Mouse (Mus musculus) adrenal gland, adult 8-10 months (tissue): Measurements from ENCODE around the gene Specc1. TPM values are rescaled to one million over a fixed set of nuclear protein-coding genes. Genes with fewer than 3 reads are reported as not detected.
A peak's percentile ranks its signal among the peaks of the same experiment; 100 is the strongest.

Experiments used
- DNase-seq: peaks from one replicate; pipeline ENCODE4 v3.0.0; 2022
- total RNA-seq, 4 experiments: library from RNA; stranded (reverse); gene quantifications; 2 replicates each; pipeline ENCODE4 v1.2.4; 2022

The Specc1 gene
- total RNA-seq, 4 experiments from 2014 or later: 5.7 to 8.3 (median 7.3) TPM

- DNase-seq: no peak
These were observed 94.1 kb downstream of the Specc1 start for GRCm38 (mm10) chr11:62050356-62051330.

GRCm38 (mm10) chr11:62051487-62051886 is 94.9 kb downstream of the Specc1 start:
- no peak for DNase-seq

- DNase-seq: no peak
These were observed 97.4 kb downstream of the Specc1 start for GRCm38 (mm10) chr11:62053928-62054327.

- no peak for DNase-seq
These were observed 108.0 kb downstream of the Specc1 start for GRCm38 (mm10) chr11:62064565-62064964.

- DNase-seq: no peak
These were observed 109.1 kb downstream of the Specc1 start for GRCm38 (mm10) chr11:62065655-62066054.

- no peak for DNase-seq
These were observed 113.0 kb downstream of the Specc1 start for GRCm38 (mm10) chr11:62069554-62069953.

- DNase-seq: no peak
These were observed 113.6 kb downstream of the Specc1 start for GRCm38 (mm10) chr11:62070206-62070605.

- DNase-seq: no peak
These were observed 115.8 kb downstream of the Specc1 start for GRCm38 (mm10) chr11:62072406-62072805.

- peak; percentile 26 for DNase-seq
These were observed 117.1 kb downstream of the Specc1 start for GRCm38 (mm10) chr11:62073575-62074140.

- no peak for DNase-seq
These were observed 118.0 kb downstream of the Specc1 start for GRCm38 (mm10) chr11:62074578-62074977.

- no peak for DNase-seq
These were observed 118.5 kb downstream of the Specc1 start for GRCm38 (mm10) chr11:62075071-62075470.

GRCm38 (mm10) chr11:62075551-62075950 is 119.0 kb downstream of the Specc1 start:
- no peak for DNase-seq

GRCm38 (mm10) chr11:62076345-62077156 is 120.0 kb downstream of the Specc1 start:
- peak; percentile 99 for DNase-seq

- peak; percentile 9 for DNase-seq
These were observed 120.7 kb downstream of the Specc1 start for GRCm38 (mm10) chr11:62077157-62077865.

- no peak for DNase-seq
These were observed 121.8 kb downstream of the Specc1 start for GRCm38 (mm10) chr11:62078371-62078770.

- DNase-seq: no peak
These were observed 122.7 kb downstream of the Specc1 start for GRCm38 (mm10) chr11:62079100-62079857.

- DNase-seq: no peak
These were observed 123.9 kb downstream of the Specc1 start for GRCm38 (mm10) chr11:62080476-62080875.

- no peak for DNase-seq
These were observed 130.1 kb downstream of the Specc1 start for GRCm38 (mm10) chr11:62086648-62087047.

GRCm38 (mm10) chr11:62087051-62087450 is 130.5 kb downstream of the Specc1 start:
- DNase-seq: no peak

GRCm38 (mm10) chr11:62088651-62089050 is 132.1 kb downstream of the Specc1 start:
- DNase-seq: no peak

GRCm38 (mm10) chr11:62090321-62090720 is 133.8 kb downstream of the Specc1 start:
- DNase-seq: no peak
